ENCODE assay signal across 8 mouse cellular contexts in genomic region chr7:112225615-112226262, GRCm38 (mm10). TPM values are rescaled to one million over a fixed set of nuclear protein-coding genes. Genes with fewer than 3 reads are reported as not detected.
DNase-seq lines count a peak whose midpoint lies in the region; ATAC-seq lines count a peak whose summit lies in the region.

TSS of gene Mical2 (plus strand) at chr7:112225856.

- under 1% methylated on average over 53 of the region's 53 CpGs for WGBS in forebrain, embryonic 14.5 days
- WGBS in liver, embryonic 15.5 days (ENCODE audit: insufficient replicate concordance) = under 1% methylated on average over 53 of the region's 53 CpGs
- WGBS in neural tube, embryonic 11.5 days = under 1% methylated on average over 53 of the region's 53 CpGs

- DNase-seq in c-Kit-positive CD71-positive TER-119-positive erythroid progenitor cells, embryonic 14.5 days (ENCODE audit: low spot score) = peak; percentile 21
- DNase-seq in forebrain, embryonic 14.5 days (ENCODE audit: low spot score) = peak; percentile 95
- peak; percentile 93 to 95 for DNase-seq in heart, postnatal 10 days
- DNase-seq in kidney, postnatal 4 days = peak; percentile 92 to 95
- peak; percentile 91 for DNase-seq in neural tube, embryonic 11.5 days (ENCODE audit: low spot score)
- DNase-seq in telencephalon, adult 2 months (ENCODE audit: low read depth, low spot score) = peak; percentile 89

- H3K9me3 ChIP-seq in forebrain, embryonic 14.5 days (replicated peaks; ENCODE audit: control insufficient read depth, low read length) = no peaks in the 10 kb centered on the region
- H3K9me3 ChIP-seq in liver, embryonic 15.5 days (replicated peaks) = no peaks in the 10 kb centered on the region
- H3K9me3 ChIP-seq in neural tube, embryonic 11.5 days (ENCODE audit: control insufficient read depth, low read length) = no peaks in the 10 kb centered on the region

- intact Hi-C loops in heart, postnatal 10 days (cut with DNase I) = loop anchor here (5.0 to 10.0 kb wide), 4 partner anchors 49 to 137 kb away; no protein-coding TSS in a partner anchor

- H3K27ac ChIP-seq in forebrain, embryonic 14.5 days (ENCODE audit: low read depth, low read length) = no peak within 1 kb of the TSS
- no peak within 1 kb of the TSS for H3K27ac ChIP-seq in liver, embryonic 15.5 days (replicated peaks)
- H3K27ac ChIP-seq in neural tube, embryonic 11.5 days (ENCODE audit: low read depth, low read length) = no peak within 1 kb of the TSS

- peak within 1 kb of the TSS; percentile 60 for H3K9ac ChIP-seq in forebrain, embryonic 14.5 days (ENCODE audit: low read length)
- peak within 1 kb of the TSS; percentile 32; the same call in 1 of the 2 replicates for H3K9ac ChIP-seq in liver, embryonic 15.5 days
- peak within 1 kb of the TSS; percentile 45 for H3K9ac ChIP-seq in neural tube, embryonic 11.5 days (ENCODE audit: low read length)

- peak; percentile 96 for ATAC-seq in CD4-positive, CD25-positive, alpha-beta regulatory T cell, adult 4 months
- peak; percentile 99 for ATAC-seq in forebrain, embryonic 14.5 days
- peak; percentile 92 for ATAC-seq in liver, embryonic 15.5 days (ENCODE audit: insufficient read depth)
- peak; percentile 99 for ATAC-seq in neural tube, embryonic 11.5 days (ENCODE audit: insufficient read depth, low FRiP score, low TSS enrichment)

- H3K4me1 ChIP-seq in forebrain, embryonic 14.5 days (ENCODE audit: control insufficient read depth, insufficient read depth, low read length) = peaks cover 9% of the 10 kb centered on the region
- peaks cover 9% of the 10 kb centered on the region for H3K4me1 ChIP-seq in liver, embryonic 15.5 days (replicated peaks)
- peaks cover 6% of the 10 kb centered on the region for H3K4me1 ChIP-seq in neural tube, embryonic 11.5 days (ENCODE audit: control insufficient read depth, insufficient read depth, low read length)

- peak within 1 kb of the TSS; percentile 98 for H3K4me2 ChIP-seq in forebrain, embryonic 14.5 days (ENCODE audit: low read length)
- peak within 1 kb of the TSS; percentile 71 for H3K4me2 ChIP-seq in liver, embryonic 15.5 days
- H3K4me2 ChIP-seq in neural tube, embryonic 11.5 days (ENCODE audit: low read depth) = peak within 1 kb of the TSS; percentile 99

- H3K4me3 ChIP-seq in forebrain, embryonic 14.5 days (ENCODE audit: low read depth, low read length) = peak within 1 kb of the TSS; percentile 53
- H3K4me3 ChIP-seq in liver, embryonic 15.5 days (replicated peaks) = peak within 1 kb of the TSS; percentile 57
- H3K4me3 ChIP-seq in neural tube, embryonic 11.5 days (ENCODE audit: low read depth, low read length) = peak within 1 kb of the TSS; percentile 55

- peaks cover 24% of the 10 kb centered on the region for H3K27me3 ChIP-seq in forebrain, embryonic 14.5 days (replicated peaks; ENCODE audit: control insufficient read depth, insufficient read depth, low read length)
- H3K27me3 ChIP-seq in liver, embryonic 15.5 days = peaks cover 28% of the 10 kb centered on the region
- peaks cover 18% of the 10 kb centered on the region for H3K27me3 ChIP-seq in neural tube, embryonic 11.5 days (ENCODE audit: control insufficient read depth, insufficient read depth, low read length)

- no peaks in the 10 kb centered on the region for H3K36me3 ChIP-seq in forebrain, embryonic 14.5 days (ENCODE audit: control insufficient read depth, insufficient read depth, low read length)
- H3K36me3 ChIP-seq in liver, embryonic 15.5 days (replicated peaks) = no peaks in the 10 kb centered on the region
- no peaks in the 10 kb centered on the region for H3K36me3 ChIP-seq in neural tube, embryonic 11.5 days (ENCODE audit: control insufficient read depth, insufficient read depth, low read length)

RNA-seq across cellular contexts. Expression of gene Mical2, which starts in this region (rescaled TPM):
- 1 to 10 TPM; 2.1 to 2.4 TPM for polyA plus RNA-seq in CD4-positive, CD25-positive, alpha-beta regulatory T cell, adult 4 months (2017; shearing (Covaris generic))
- polyA plus RNA-seq in forebrain, embryonic 14.5 days (2014; fragmentation: Nextera tagmentation; extraction: Ambion mirVana) = 2.6 and 6.2 TPM in 2 replicates
- total RNA-seq in heart, postnatal 10 days (2021) = 100 to 1,000 TPM; 177 to 185 TPM
- 1.8 TPM in 2 replicates for polyA plus RNA-seq in liver, embryonic 15.5 days (2015; fragmentation: Nextera tagmentation; extraction: Ambion mirVana)
- 1.0 and 1.6 TPM in 2 replicates for polyA plus RNA-seq in neural tube, embryonic 11.5 days (2014; fragmentation: Nextera tagmentation; extraction: Ambion mirVana)

Comparison
In these comparisons a context has a peak if more than half of its experiments do, and no peak if none do; other contexts are left out.
1. DNase-seq: peak in every context shown above with its lines; median percentile 95 in forebrain, embryonic 14.5 days; 94 in heart, postnatal 10 days; 94 in kidney, postnatal 4 days; 91 in neural tube, embryonic 11.5 days; 89 in telencephalon, adult 2 months; 21 in c-Kit-positive CD71-positive TER-119-positive erythroid progenitor cells, embryonic 14.5 days.